In the genomic region with DNA sequence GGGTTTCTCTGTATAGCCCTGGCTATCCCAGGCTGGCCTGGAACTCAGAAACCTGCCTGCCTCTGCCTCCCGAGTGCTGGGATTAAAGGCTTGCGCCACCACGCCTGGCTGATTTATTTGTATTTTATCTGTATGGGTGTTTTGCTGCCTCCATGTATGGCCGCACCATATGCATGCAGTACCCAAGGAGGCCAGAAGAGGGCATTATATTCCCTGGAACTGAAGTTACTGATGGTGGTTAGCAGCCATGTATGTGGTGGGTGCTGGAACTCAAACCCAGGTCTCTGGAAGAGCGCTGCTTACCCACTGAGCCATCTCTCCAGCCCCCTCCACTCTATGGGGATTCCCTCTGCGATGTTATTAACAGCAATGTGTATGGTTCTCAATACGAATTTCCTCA, we compare ENCODE assay signal across 13 mouse cellular contexts. TPM values are rescaled to one million over a fixed set of nuclear protein-coding genes. Genes with fewer than 3 reads are reported as not detected.
DNase-seq lines count a peak whose midpoint lies in the region; ATAC-seq and TF ChIP-seq lines count a peak whose summit lies in the region.
"Had no signal": no experiment of that assay in that cellular context is flagged by ENCODE, and none has a peak within 500 bp of the region (broad histone marks: within the 10 kb centered on the region; RNA-seq: fewer than 3 reads in every experiment).

No protein-coding gene starts in this region.

- ATAC-seq in stomach, postnatal 0 days (ENCODE audit: low FRiP score, low TSS enrichment): no peak
- ATAC-seq: activated CD4-positive, CD25-positive, alpha-beta regulatory T cell, adult 4 months; inflammation-experienced regulatory T-cells, adult 6 months had no signal

- peak; percentile 35; the same call in 1 of the 2 replicates for TF ChIP-seq CTCF in kidney, adult 2 months (conservative IDR thresholded peaks at IDR 0.05; ENCODE audit: insufficient read depth, insufficient read length, low read depth, low read length)
- peak; percentile 53 for TF ChIP-seq CTCF in stomach, postnatal 0 days (IDR thresholded peaks at IDR 0.05; ENCODE audit: low read depth)

- 93% methylated on average over 7 of the region's 7 CpGs for WGBS in kidney, adult 2 months
- WGBS in stomach, postnatal 0 days: 91% methylated on average over 7 of the region's 7 CpGs

- H3K4me1 ChIP-seq in kidney, adult 2 months (ENCODE audit: control insufficient read depth, insufficient read depth, low read length): no peaks in the 10 kb centered on the region
- H3K4me1 ChIP-seq in stomach, postnatal 0 days (replicated peaks; ENCODE audit: control insufficient read depth, insufficient read depth): no peaks in the 10 kb centered on the region

- H3K27me3 ChIP-seq in kidney, adult 2 months (replicated peaks; ENCODE audit: control insufficient read depth, insufficient read depth, low read length): no peaks in the 10 kb centered on the region
- H3K27me3 ChIP-seq in stomach, postnatal 0 days (ENCODE audit: control insufficient read depth, insufficient read depth, low read length): no peaks in the 10 kb centered on the region

- no peak for TF ChIP-seq EP300 in stomach, postnatal 0 days (optimal IDR thresholded peaks at IDR 0.05)

- no peak overlapping the region for H3K4me2 ChIP-seq in stomach, postnatal 0 days (replicated peaks; ENCODE audit: low read depth)
- H3K4me2 ChIP-seq: liver, embryonic 13.5 days had no signal

- no peaks in the 10 kb centered on the region for H3K36me3 ChIP-seq in kidney, adult 2 months (ENCODE audit: control insufficient read depth, insufficient read depth, low read length)
- no peaks in the 10 kb centered on the region for H3K36me3 ChIP-seq in stomach, postnatal 0 days (ENCODE audit: control insufficient read depth, insufficient read depth, low read length)
- H3K36me3 ChIP-seq: liver, embryonic 13.5 days had no signal

- no peak overlapping the region for H3K9ac ChIP-seq in stomach, postnatal 0 days (ENCODE audit: low read length)
- H3K9ac ChIP-seq: liver, embryonic 13.5 days had no signal

- no peak for TF ChIP-seq POLR2A in kidney, adult 2 months (IDR thresholded peaks at IDR 0.05; ENCODE audit: low read depth, low read length)

- H3K4me3 ChIP-seq in kidney, adult 2 months (ENCODE audit: insufficient read depth, low read depth, low read length): no peak overlapping the region
- no peak overlapping the region for H3K4me3 ChIP-seq in stomach, postnatal 0 days (ENCODE audit: low read depth, low read length)
- H3K4me3 ChIP-seq: liver, embryonic 13.5 days had no signal

- H3K27ac ChIP-seq in kidney, adult 2 months (ENCODE audit: insufficient read depth, low read depth, low read length): no peak overlapping the region
- no peak overlapping the region for H3K27ac ChIP-seq in stomach, postnatal 0 days (replicated peaks)
- H3K27ac ChIP-seq: liver, embryonic 13.5 days had no signal

- H3K9me3 ChIP-seq in stomach, postnatal 0 days (ENCODE audit: control insufficient read depth, low read length): no peaks in the 10 kb centered on the region
- H3K9me3 ChIP-seq: liver, embryonic 13.5 days had no signal

- DNase-seq in kidney, adult 2 months: no peak
- DNase-seq in kidney, adult 11 months: no peak
- DNase-seq in thymus, postnatal 4 days: peak; percentile 57
- DNase-seq in thymus, postnatal 0 days (ENCODE audit: low spot score): no peak
- DNase-seq in c-Kit-negative CD71-positive TER-119-positive erythroid progenitor cells, embryonic 14.5 days (ENCODE audit: low read depth, low spot score): peak; percentile 38
- no peak for DNase-seq in stomach, postnatal 0 days (ENCODE audit: low spot score)
- no peak for DNase-seq in MN1 (ENCODE audit: low spot score)
- no peak for DNase-seq in heart, adult 8-10 months (ENCODE audit: low spot score)
- DNase-seq: cerebellum, adult 9-10 months; liver, embryonic 13.5 days had no signal

RNA-seq across cellular contexts. Expression of a gene that starts 12.7 kb away (rescaled TPM):
- 0.34 and 0.37 TPM in 2 replicates for polyA plus RNA-seq in kidney, adult 2 months (2012; rRNA removed)
- polyA plus RNA-seq in thymus, postnatal 0 days (2015; fragmentation: Nextera tagmentation; extraction: Ambion mirVana): 0.94 and 1.1 TPM in 2 replicates
- 1.0 and 1.2 TPM in 2 replicates for polyA plus RNA-seq in stomach, postnatal 0 days (2015; fragmentation: Nextera tagmentation; extraction: Ambion mirVana)
- total RNA-seq in heart, adult 8-10 months (2022): under 1 TPM; 0.14 to 0.56 (median 0.35) TPM
- total RNA-seq: granulocyte monocyte progenitor cell, adult 5-6 weeks had no signal

RNA-seq across cellular contexts. Expression of a gene that starts 19.0 kb away (rescaled TPM):
- 27.7 and 29.5 TPM in 2 replicates for polyA plus RNA-seq in kidney, adult 2 months (2012; rRNA removed)
- 36.3 and 41.1 TPM in 2 replicates for polyA plus RNA-seq in thymus, postnatal 0 days (2015; fragmentation: Nextera tagmentation; extraction: Ambion mirVana)
- 10.9 and 11.6 TPM in 2 replicates for polyA plus RNA-seq in stomach, postnatal 0 days (2015; fragmentation: Nextera tagmentation; extraction: Ambion mirVana)
- total RNA-seq in heart, adult 8-10 months (2022): 10 to 100 TPM; 21.7 to 25.8 (median 24.5) TPM

RNA-seq across cellular contexts. Expression of a gene that starts 22.4 kb away (rescaled TPM):
- 0.58 TPM in 1 of 2 replicates, not detected in the other for polyA plus RNA-seq in kidney, adult 2 months (2012; rRNA removed)
- not detected in 2 replicates for polyA plus RNA-seq in thymus, postnatal 0 days (2015; fragmentation: Nextera tagmentation; extraction: Ambion mirVana)
- 1.0 and 2.5 TPM in 2 replicates for polyA plus RNA-seq in stomach, postnatal 0 days (2015; fragmentation: Nextera tagmentation; extraction: Ambion mirVana)
- total RNA-seq in heart, adult 8-10 months (2022): 1 to 10 TPM; 2.4 to 3.3 (median 2.9) TPM
- total RNA-seq: granulocyte monocyte progenitor cell, adult 5-6 weeks had no signal
- polyA plus RNA-seq: activated CD4-positive, CD25-positive, alpha-beta regulatory T cell, adult 4 months; inflammation-experienced regulatory T-cells, adult 6 months; liver, embryonic 13.5 days had no signal

RNA-seq across cellular contexts. Expression of a gene that starts 31.4 kb away (rescaled TPM):
- 2.4 and 2.6 TPM in 2 replicates for polyA plus RNA-seq in kidney, adult 2 months (2012; rRNA removed)
- polyA plus RNA-seq in thymus, postnatal 0 days (2015; fragmentation: Nextera tagmentation; extraction: Ambion mirVana): 121 and 132 TPM in 2 replicates
- polyA plus RNA-seq in stomach, postnatal 0 days (2015; fragmentation: Nextera tagmentation; extraction: Ambion mirVana): 29.8 and 35.9 TPM in 2 replicates
- 1 to 10 TPM in 1 of 4 experiments, under 1 TPM in 3; 0.46 to 1.6 (median 0.99) TPM for total RNA-seq in heart, adult 8-10 months (2022)

RNA-seq across cellular contexts. Expression of a gene that starts 34.4 kb away (rescaled TPM):
- 427 and 506 TPM in 2 replicates for polyA plus RNA-seq in kidney, adult 2 months (2012; rRNA removed)
- polyA plus RNA-seq in thymus, postnatal 0 days (2015; fragmentation: Nextera tagmentation; extraction: Ambion mirVana): 0.30 and 1.8 TPM in 2 replicates
- polyA plus RNA-seq in stomach, postnatal 0 days (2015; fragmentation: Nextera tagmentation; extraction: Ambion mirVana): 6.8 and 7.9 TPM in 2 replicates
- total RNA-seq in heart, adult 8-10 months (2022): 10 to 100 TPM; 38.6 to 59.0 (median 49.5) TPM

Comparison
In these comparisons a context has a peak if more than half of its experiments do, and no peak if none do; other contexts are left out.
1. DNase-seq: peak in thymus, postnatal 4 days (single experiment) and c-Kit-negative CD71-positive TER-119-positive erythroid progenitor cells, embryonic 14.5 days (single experiment); none in kidney, adult 2 months (single experiment), kidney, adult 11 months (single experiment), thymus, postnatal 0 days (single experiment), stomach, postnatal 0 days (single experiment), MN1 (single experiment) and heart, adult 8-10 months (single experiment).